Mouse (Mus musculus) midbrain, embryonic 13.5 days (tissue): Measurements from ENCODE around the gene Rgs9bp. TPM values are rescaled to one million over a fixed set of nuclear protein-coding genes. Genes with fewer than 3 reads are reported as not detected.
"Not testable (repeated sequence)": the region's sequence is repeated elsewhere in the genome, so short reads cannot be mapped to it uniquely, and the experiment has no call there.

Experiments used
- ATAC-seq: fragments of 200-750 bp; cut with Nextera tagmentation; 2 replicates; pipeline ENCODE4 v1.8.0; 2017; ENCODE audit warnings: mild to moderate bottlenecking, moderate TSS enrichment, moderate library complexity
- H3K27ac ChIP-seq: fragments of 300-500 bp; sonication (generic); 2 replicates; pipeline ENCODE4 v1.5.1; 2015; ENCODE audit warnings: inconsistent platforms, mild to moderate bottlenecking, moderate library complexity
- H3K27me3 ChIP-seq: fragments of 300-500 bp; sonication (generic); 2 replicates; pipeline ENCODE4 v1.6.1; 2015; ENCODE audit warnings: mild to moderate bottlenecking, inconsistent platforms
- H3K36me3 ChIP-seq: fragments of 300-500 bp; sonication (generic); 2 replicates; pipeline ENCODE4 v1.6.1; 2015; ENCODE audit warnings: mild to moderate bottlenecking, inconsistent platforms
- H3K4me1 ChIP-seq: fragments of 300-500 bp; sonication (generic); replicated peaks from 2 replicates; pipeline ENCODE4 v1.6.1; 2015; ENCODE audit warnings: inconsistent platforms
- H3K4me2 ChIP-seq: fragments of 300-500 bp; sonication (generic); replicated peaks from 2 replicates; pipeline ENCODE4 v1.6.1; 2015; ENCODE audit warnings: moderate library complexity, mild to moderate bottlenecking, inconsistent platforms
- H3K4me3 ChIP-seq: fragments of 300-500 bp; sonication (generic); replicated peaks from 2 replicates; pipeline ENCODE4 v1.5.1; 2015; ENCODE audit warnings: mild to moderate bottlenecking, inconsistent platforms
- H3K9ac ChIP-seq: fragments of 300-500 bp; sonication (generic); replicated peaks from 2 replicates; pipeline ENCODE4 v1.6.1; 2015; ENCODE audit warnings: mild to moderate bottlenecking, inconsistent platforms
- H3K9me3 ChIP-seq: fragments of 300-500 bp; sonication (generic); 2 replicates; pipeline ENCODE4 v1.6.1; 2016; ENCODE audit warnings: mild to moderate bottlenecking, inconsistent platforms
- WGBS: fragments of 180-500 bp; shearing (Covaris S2); methylation state at CpG from one replicate; pipeline ENCODE4 v1.1.7; 2015; 5-methylcytosine and 5-hydroxymethylcytosine counted together
- polyA plus RNA-seq: library from polyadenylated mRNA; unstranded; fragments of >200 nt; fragmentation: Nextera tagmentation; extraction: Ambion mirVana; gene quantifications from 2 replicates; pipeline ENCODE4 v1.2.1, GENCODE M21; 2015

Gene Rgs9bp
- polyA plus RNA-seq, 1 experiment from 2014 or later = 0.13 TPM

- peak overlapping the region; percentile 73 for H3K9ac ChIP-seq
- peak; percentile 96 for ATAC-seq
- H3K4me3 ChIP-seq = peak overlapping the region; percentile 52
- no peaks in the 10 kb centered on the region for H3K9me3 ChIP-seq
- under 1% methylated on average over 86 of the region's 93 CpGs for WGBS
- H3K27ac ChIP-seq = peak overlapping the region; percentile 92
- peak overlapping the region; percentile 81 for H3K4me2 ChIP-seq
- no peaks in the 10 kb centered on the region for H3K27me3 ChIP-seq
- peaks cover 14% of the 10 kb centered on the region for H3K4me1 ChIP-seq
- H3K36me3 ChIP-seq = peaks cover 9% of the 10 kb centered on the region; the same call in 1 of the 2 replicates
Observed at GRCm38 (mm10) chr7:35555224-35556204, 29.9 kb downstream of the Rgs9bp start.

GRCm38 (mm10) chr7:35554605-35555175 is 30.7 kb downstream of the Rgs9bp start:
- H3K4me2 ChIP-seq = peak overlapping the region; percentile 81
- H3K27me3 ChIP-seq = no peaks in the 10 kb centered on the region
- 4% methylated on average over 28 of the region's 28 CpGs for WGBS
- H3K9ac ChIP-seq = peak overlapping the region; percentile 73
- peaks cover 14% of the 10 kb centered on the region for H3K4me1 ChIP-seq
- ATAC-seq = peak; percentile 76
- no peaks in the 10 kb centered on the region for H3K9me3 ChIP-seq
- peak overlapping the region; percentile 52 for H3K4me3 ChIP-seq
- peak overlapping the region; percentile 92 for H3K27ac ChIP-seq
- peaks cover 15% of the 10 kb centered on the region for H3K36me3 ChIP-seq

- peak overlapping the region; percentile 81 for H3K4me2 ChIP-seq
- no peaks in the 10 kb centered on the region for H3K27me3 ChIP-seq
- H3K9me3 ChIP-seq = no peaks in the 10 kb centered on the region
- H3K4me1 ChIP-seq = peaks cover 14% of the 10 kb centered on the region
- no peak overlapping the region for H3K27ac ChIP-seq
- WGBS = 67% methylated on average over 10 of the region's 10 CpGs
- ATAC-seq = no peak
- peaks cover 20% of the 10 kb centered on the region for H3K36me3 ChIP-seq
- peak overlapping the region; percentile 52 for H3K4me3 ChIP-seq
- H3K9ac ChIP-seq = no peak overlapping the region
Observed at GRCm38 (mm10) chr7:35553751-35554604, 31.4 kb downstream of the Rgs9bp start.

- peak; percentile 58; the same call in 1 of the 2 replicates for ATAC-seq
Observed at GRCm38 (mm10) chr7:35545881-35546280, 39.5 kb downstream of the Rgs9bp start.

GRCm38 (mm10) chr7:35537562-35537961 is 47.8 kb downstream of the Rgs9bp start, which contains the start of gene Tdrd12:
Gene Tdrd12, minus strand, starts transcription at chr7:35537745.
- Histone ChIP-seq H3K9me3 (no peaks in the 10 kb centered on the region), H3K36me3 (no peaks in the 10 kb centered on the region), H3K27ac (no peak within 1 kb of the TSS), H3K9ac (no peak within 1 kb of the TSS), H3K4me1 (no peaks in the 10 kb centered on the region), H3K27me3 (no peaks in the 10 kb centered on the region), H3K4me2 (no peak within 1 kb of the TSS), H3K4me3 (no peak within 1 kb of the TSS)
- no peak for ATAC-seq
- whole genome bisulfite sequencing = 91% methylated on average over 17 of the region's 17 CpGs

More at GRCm38 (mm10) chr7:35545881-35546280, 39.5 kb downstream of the Rgs9bp start:
- H3K4me2 ChIP-seq = no peak overlapping the region
- H3K27ac ChIP-seq = no peak overlapping the region
- H3K27me3 ChIP-seq = no peaks in the 10 kb centered on the region
- WGBS = 28% methylated on average over 4 of the region's 4 CpGs
- H3K9me3 ChIP-seq = no peaks in the 10 kb centered on the region
- H3K36me3 ChIP-seq = peaks cover 29% of the 10 kb centered on the region
- no peak overlapping the region for H3K4me3 ChIP-seq
- H3K4me1 ChIP-seq = no peaks in the 10 kb centered on the region
- no peak overlapping the region for H3K9ac ChIP-seq

- Histone ChIP-seq H3K4me1 (no peaks in the 10 kb centered on the region), H3K4me3 (no peak overlapping the region), H3K27ac (no peak overlapping the region), H3K9ac (no peak overlapping the region), H3K36me3 (no peaks in the 10 kb centered on the region), H3K4me2 (no peak overlapping the region), H3K27me3 (no peaks in the 10 kb centered on the region), H3K9me3 (no peaks in the 10 kb centered on the region)
- 85% methylated on average over 12 of the region's 12 CpGs for WGBS
- ATAC-seq = no peak
Observed at GRCm38 (mm10) chr7:35535750-35536512, 49.5 kb downstream of the Rgs9bp start.

- H3K9me3 ChIP-seq, H3K36me3 ChIP-seq, H3K4me1 ChIP-seq, H3K27me3 ChIP-seq, H3K4me2 ChIP-seq, H3K9ac ChIP-seq, H3K4me3 ChIP-seq, ATAC-seq, H3K27ac ChIP-seq: not testable (repeated sequence)
- WGBS = 29% methylated on average over 1 of the region's 1 CpGs
Observed at GRCm38 (mm10) chr7:35530544-35530943, 54.8 kb downstream of the Rgs9bp start.

GRCm38 (mm10) chr7:35530026-35530425 is 55.4 kb downstream of the Rgs9bp start:
- no peaks in the 10 kb centered on the region for H3K9me3 ChIP-seq
- no peak overlapping the region for H3K4me3 ChIP-seq
- H3K27ac ChIP-seq = no peak overlapping the region
- ATAC-seq = no peak
- no peaks in the 10 kb centered on the region for H3K36me3 ChIP-seq
- no peak overlapping the region for H3K9ac ChIP-seq
- no peak overlapping the region for H3K4me2 ChIP-seq
- H3K27me3 ChIP-seq = no peaks in the 10 kb centered on the region
- WGBS = 81% methylated on average over 3 of the region's 3 CpGs
- H3K4me1 ChIP-seq = no peaks in the 10 kb centered on the region

Other genes with a start within 250 kb of the Rgs9bp start
- gene Faap24, start 188.7 kb downstream of the Rgs9bp start, polyA plus RNA-seq = 21.9 and 22.8 TPM in 2 replicates
- 36.2 and 38.3 TPM in 2 replicates for gene Cep89, start 188.5 kb downstream of the Rgs9bp start, polyA plus RNA-seq
- 0.40 TPM in 1 of 2 replicates, not detected in the other for gene Slc7a9, start 136.8 kb downstream of the Rgs9bp start, polyA plus RNA-seq
- 0.34 TPM in 1 of 2 replicates, not detected in the other for gene Tdrd12, start 47.8 kb downstream of the Rgs9bp start, polyA plus RNA-seq
- gene Nudt19, start 29.3 kb downstream of the Rgs9bp start, polyA plus RNA-seq = 61.9 TPM in 2 replicates
- gene Ankrd27, start 662 bp upstream of the Rgs9bp start, polyA plus RNA-seq = 18.7 and 19.3 TPM in 2 replicates
- gene Pdcd5, start 61.9 kb upstream of the Rgs9bp start, polyA plus RNA-seq = 232 and 248 TPM in 2 replicates
- 37.2 and 42.7 TPM in 2 replicates for gene Dpy19l3, start 168.9 kb upstream of the Rgs9bp start, polyA plus RNA-seq
- 15.2 and 18.3 TPM in 2 replicates for gene Zfp507, start 217.4 kb upstream of the Rgs9bp start, polyA plus RNA-seq